Mouse (Mus musculus): ENCODE measurements at regions not wholly inside any gene's neighbourhood (a gene's known extent, or its start where the extent isn't known, plus 50 kb on each side); places are given as distances from the start of the nearest gene placed in this dataset.

DNA sequence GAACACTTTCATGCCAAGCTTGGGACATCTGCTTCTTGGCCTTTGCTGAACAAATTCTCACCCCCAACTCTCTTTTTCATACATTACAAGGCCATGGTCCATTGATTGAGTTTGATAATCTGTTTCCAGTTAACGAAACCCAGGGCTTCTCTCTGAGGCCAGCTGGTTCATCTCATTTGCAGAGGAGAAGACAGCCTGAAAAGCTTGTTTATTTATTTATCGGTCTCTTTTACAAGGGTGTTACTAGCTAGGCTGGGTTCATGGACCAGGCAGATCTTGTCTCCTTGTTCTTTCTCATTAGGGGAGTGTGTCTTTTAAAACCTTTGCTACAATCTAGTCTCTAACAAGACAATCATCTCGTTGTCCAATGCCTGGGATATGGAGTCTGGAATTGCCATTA is 329.9 kb upstream of the Dynlrb2 start:
- TF ChIP-seq GATA1 (IDR thresholded peaks at IDR 0.05; ENCODE audit: borderline replicate concordance, low read length), result no peak
- no peak for TF ChIP-seq FLI1 (IDR thresholded peaks at IDR 0.05; ENCODE audit: low read length)
